ENCODE assay signal across 9 mouse cellular contexts in the genomic region with DNA sequence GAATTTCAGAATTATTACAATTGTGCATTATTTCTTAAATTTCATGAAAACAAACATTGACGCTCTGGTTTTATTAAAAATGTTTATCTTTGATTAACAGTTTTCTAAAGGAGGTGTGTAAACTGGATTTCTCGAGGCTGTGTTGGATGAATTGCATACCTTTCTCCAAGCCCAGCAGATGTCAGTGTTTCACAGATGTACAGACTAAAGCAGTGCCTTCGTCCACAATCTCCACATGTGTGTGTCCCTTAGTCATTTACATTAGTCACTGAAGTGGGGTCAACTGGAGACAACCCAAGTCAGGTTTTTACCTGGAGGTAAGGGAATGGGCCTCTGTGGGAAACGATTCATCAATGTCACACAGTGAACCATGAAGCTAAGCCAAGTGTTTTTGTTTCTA. TPM values are rescaled to one million over a fixed set of nuclear protein-coding genes. Genes with fewer than 3 reads are reported as not detected.
DNase-seq lines count a peak whose midpoint lies in the region; ATAC-seq and TF ChIP-seq lines count a peak whose summit lies in the region.
"Had no signal": no experiment of that assay in that cellular context is flagged by ENCODE, and none has a peak within 500 bp of the region (broad histone marks: within the 10 kb centered on the region; RNA-seq: fewer than 3 reads in every experiment).

No protein-coding gene starts in this region.

- no peaks in the 10 kb centered on the region for H3K27me3 ChIP-seq in limb, embryonic 14.5 days (ENCODE audit: control insufficient read depth, insufficient read depth, low read length)
- no peaks in the 10 kb centered on the region for H3K27me3 ChIP-seq in limb, embryonic 10.5 days (ENCODE audit: low read depth, poor library complexity, severe bottlenecking)
- H3K27me3 ChIP-seq in midbrain, embryonic 16.5 days (ENCODE audit: control insufficient read depth, insufficient read depth, low read depth, low read length) = no peaks in the 10 kb centered on the region
- H3K27me3 ChIP-seq: midbrain, embryonic 12.5 days had no signal

- peak; percentile 44; the same call in 1 of the 2 replicates for ATAC-seq in limb, embryonic 14.5 days (ENCODE audit: low FRiP score, low read depth)
- peak; percentile 86 for ATAC-seq in midbrain, embryonic 16.5 days

- H3K36me3 ChIP-seq in limb, embryonic 14.5 days (ENCODE audit: control insufficient read depth, insufficient read depth, low read length) = no peaks in the 10 kb centered on the region
- H3K36me3 ChIP-seq in limb, embryonic 10.5 days = no peaks in the 10 kb centered on the region
- no peaks in the 10 kb centered on the region for H3K36me3 ChIP-seq in midbrain, embryonic 16.5 days (ENCODE audit: control insufficient read depth, insufficient read depth, low read length)
- H3K36me3 ChIP-seq: midbrain, embryonic 12.5 days had no signal

- H3K4me1 ChIP-seq in limb, embryonic 14.5 days (ENCODE audit: control insufficient read depth, insufficient read depth, low read length) = no peaks in the 10 kb centered on the region
- H3K4me1 ChIP-seq in limb, embryonic 10.5 days = no peaks in the 10 kb centered on the region
- no peaks in the 10 kb centered on the region for H3K4me1 ChIP-seq in midbrain, embryonic 16.5 days (ENCODE audit: control insufficient read depth, insufficient read depth, low read length)
- H3K4me1 ChIP-seq: midbrain, embryonic 12.5 days had no signal

- 53% methylated on average over 4 of the region's 4 CpGs for WGBS in limb, embryonic 14.5 days
- WGBS in limb, embryonic 10.5 days = 69% methylated on average over 4 of the region's 4 CpGs
- WGBS in midbrain, embryonic 16.5 days = 56% methylated on average over 4 of the region's 4 CpGs

- no peak overlapping the region for H3K27ac ChIP-seq in limb, embryonic 14.5 days (replicated peaks; ENCODE audit: low read depth, low read length)
- H3K27ac ChIP-seq in limb, embryonic 10.5 days = no peak overlapping the region
- H3K27ac ChIP-seq in midbrain, embryonic 16.5 days (ENCODE audit: low read length) = no peak overlapping the region
- H3K27ac ChIP-seq: midbrain, embryonic 12.5 days had no signal

- peak; percentile 23 to 45 for DNase-seq in frontal cortex, postnatal 36 days (ENCODE audit: low spot score in 2 of 2)
- no peak for DNase-seq in frontal cortex, postnatal 10 days (ENCODE audit: low spot score in 2 of 2)
- no peak for DNase-seq in limb, embryonic 14.5 days (ENCODE audit: low spot score)
- DNase-seq in limb, embryonic 10.5 days (ENCODE audit: low spot score) = no peak
- peak; percentile 65 for DNase-seq in brain, adult 2 months (ENCODE audit: low read depth, low spot score)
- no peak for DNase-seq in spleen, adult 18-20 months
- no peak for DNase-seq in urinary bladder, postnatal 10 days (ENCODE audit: low spot score)

- H3K4me2 ChIP-seq in limb, embryonic 14.5 days (replicated peaks; ENCODE audit: low read depth, low read length, severe bottlenecking) = no peak overlapping the region
- no peak overlapping the region for H3K4me2 ChIP-seq in midbrain, embryonic 16.5 days (ENCODE audit: low read length)
- H3K4me2 ChIP-seq: midbrain, embryonic 12.5 days had no signal

- TF ChIP-seq POLR2A in limb, embryonic 14.5 days (IDR thresholded peaks at IDR 0.05; ENCODE audit: borderline replicate concordance, extremely low read depth, insufficient read depth, insufficient read length) = no peak

- H3K4me3 ChIP-seq in limb, embryonic 14.5 days (replicated peaks; ENCODE audit: low read length) = no peak overlapping the region
- no peak overlapping the region for H3K4me3 ChIP-seq in limb, embryonic 10.5 days
- H3K4me3 ChIP-seq in midbrain, embryonic 16.5 days (ENCODE audit: low read depth, low read length) = no peak overlapping the region
- H3K4me3 ChIP-seq: midbrain, embryonic 12.5 days had no signal

- H3K9me3 ChIP-seq in limb, embryonic 14.5 days (ENCODE audit: control insufficient read depth, low read length) = no peaks in the 10 kb centered on the region
- no peaks in the 10 kb centered on the region for H3K9me3 ChIP-seq in limb, embryonic 10.5 days (replicated peaks)
- H3K9me3 ChIP-seq in midbrain, embryonic 16.5 days (replicated peaks; ENCODE audit: control insufficient read depth, low read length, poor library complexity, severe bottlenecking) = no peaks in the 10 kb centered on the region
- H3K9me3 ChIP-seq: midbrain, embryonic 12.5 days had no signal

- H3K9ac ChIP-seq in limb, embryonic 14.5 days (ENCODE audit: low read depth, low read length, severe bottlenecking) = no peak overlapping the region
- no peak overlapping the region for H3K9ac ChIP-seq in midbrain, embryonic 16.5 days (ENCODE audit: low read depth, low read length)
- H3K9ac ChIP-seq: midbrain, embryonic 12.5 days had no signal

RNA-seq across cellular contexts. Expression of a gene that starts 15.6 kb away (rescaled TPM):
- polyA plus RNA-seq in limb, embryonic 14.5 days (2012; rRNA removed) = 16.3 and 20.1 TPM in 2 replicates
- 28.2 and 29.3 TPM in 2 replicates for polyA plus RNA-seq in limb, embryonic 14.5 days (2014; fragmentation: Nextera tagmentation; extraction: Ambion mirVana)
- 19.0 and 23.0 TPM in 2 replicates for polyA plus RNA-seq in limb, embryonic 10.5 days (2016; fragmentation: Nextera tagmentation; extraction: Ambion mirVana)
- 11.3 and 12.9 TPM in 2 replicates for polyA plus RNA-seq in midbrain, embryonic 16.5 days (2015; fragmentation: Nextera tagmentation; extraction: Ambion mirVana)

RNA-seq across cellular contexts. Expression of a gene that starts 26.9 kb away (rescaled TPM):
- not detected in 2 replicates for polyA plus RNA-seq in limb, embryonic 14.5 days (2012; rRNA removed)
- 0.43 and 0.69 TPM in 2 replicates for polyA plus RNA-seq in limb, embryonic 14.5 days (2014; fragmentation: Nextera tagmentation; extraction: Ambion mirVana)
- not detected in 2 replicates for polyA plus RNA-seq in limb, embryonic 10.5 days (2016; fragmentation: Nextera tagmentation; extraction: Ambion mirVana)
- polyA plus RNA-seq in midbrain, embryonic 16.5 days (2015; fragmentation: Nextera tagmentation; extraction: Ambion mirVana) = not detected in 2 replicates
- polyA plus RNA-seq: midbrain, embryonic 12.5 days had no signal

RNA-seq across cellular contexts. Expression of a gene that starts 27.1 kb away (rescaled TPM):
- 0.90 and 1.4 TPM in 2 replicates for polyA plus RNA-seq in limb, embryonic 14.5 days (2012; rRNA removed)
- 1.1 and 2.1 TPM in 2 replicates for polyA plus RNA-seq in limb, embryonic 14.5 days (2014; fragmentation: Nextera tagmentation; extraction: Ambion mirVana)
- polyA plus RNA-seq in limb, embryonic 10.5 days (2016; fragmentation: Nextera tagmentation; extraction: Ambion mirVana) = 0.18 TPM in 1 of 2 replicates, not detected in the other
- polyA plus RNA-seq in midbrain, embryonic 16.5 days (2015; fragmentation: Nextera tagmentation; extraction: Ambion mirVana) = 1.4 and 2.2 TPM in 2 replicates

Comparison
In these comparisons a context has a peak if more than half of its experiments do, and no peak if none do; other contexts are left out.
1. DNase-seq: peak in frontal cortex, postnatal 36 days (2 of 2) and brain, adult 2 months (single experiment); none in frontal cortex, postnatal 10 days (0 of 2), limb, embryonic 14.5 days (single experiment), limb, embryonic 10.5 days (single experiment), spleen, adult 18-20 months (0 of 2) and urinary bladder, postnatal 10 days (single experiment).